Mouse (Mus musculus): ENCODE measurements around the gene Zdhhc24. TPM values are rescaled to one million over a fixed set of nuclear protein-coding genes. Genes with fewer than 3 reads are reported as not detected.

Gene Zdhhc24
- total and polyA plus RNA-seq, 2 experiments from 2014 or later: 5.9 to 8.7 TPM

DNA sequence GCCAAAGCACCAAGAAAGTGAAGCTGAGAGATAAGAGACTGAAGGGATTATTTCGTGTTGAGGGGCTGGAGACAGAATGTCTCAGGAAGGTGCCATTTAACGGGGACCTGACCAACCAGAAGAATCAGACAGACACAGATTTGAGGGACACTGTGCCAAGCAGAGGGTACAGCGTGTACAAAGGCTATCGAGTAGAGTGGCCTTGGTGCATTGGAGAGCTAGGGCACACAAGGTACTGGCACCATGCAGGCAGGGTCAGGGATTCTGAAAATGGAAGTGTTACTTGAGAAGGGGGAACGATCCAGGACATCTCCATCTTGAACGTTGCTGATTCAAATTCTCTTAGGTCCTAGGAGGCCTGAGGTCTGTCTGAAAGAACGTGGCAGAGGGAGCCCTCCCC lies 30.9 kb downstream of the Zdhhc24 start:
- TF ChIP-seq CTCF (IDR thresholded peaks at IDR 0.05; ENCODE audit: low read depth) (no peak), EP300 (IDR thresholded peaks at IDR 0.05; ENCODE audit: low read depth) (no peak)
- 86% methylated on average over 7 of the region's 7 CpGs for WGBS
- peaks cover 56% of the 10 kb centered on the region for H3K36me3 ChIP-seq (replicated peaks; ENCODE audit: control insufficient read depth, insufficient read depth, low read length)

DNA sequence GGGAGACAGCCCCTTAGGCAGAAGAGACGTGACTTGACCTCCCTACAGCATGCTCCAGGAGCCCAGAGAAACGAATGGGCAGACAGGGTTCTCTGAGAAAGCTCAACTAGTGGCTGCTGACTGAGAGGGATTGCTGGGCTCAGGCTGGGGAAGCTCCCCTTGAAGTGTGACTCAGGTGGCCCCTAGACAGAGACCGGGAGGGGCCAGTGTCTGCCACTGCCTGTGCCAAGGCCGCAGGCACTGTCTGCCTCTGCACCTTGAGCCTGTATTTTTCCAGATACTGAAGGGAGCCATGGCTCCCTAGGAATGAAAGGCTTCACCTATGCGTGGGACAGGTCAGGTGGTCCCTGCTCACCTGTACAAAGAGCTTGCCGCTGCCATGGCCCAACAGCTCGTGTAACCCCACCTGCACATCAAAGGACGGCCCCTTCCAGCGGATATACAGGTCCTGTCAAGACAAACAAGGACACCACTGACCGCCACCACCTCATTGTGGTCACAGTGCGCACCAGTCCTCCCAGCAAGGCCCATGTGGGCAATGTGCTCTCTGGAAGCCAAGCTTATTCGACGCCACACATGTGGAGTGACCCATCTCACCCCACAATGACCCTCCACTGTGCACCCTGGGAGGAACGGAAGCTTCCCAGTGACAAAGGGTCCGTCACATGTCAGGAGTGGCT lies 37.6 kb downstream of the Zdhhc24 start:
- Histone ChIP-seq H3K27me3 (ENCODE audit: control insufficient read depth, insufficient read depth, low read length) (no peaks in the 10 kb centered on the region), H3K9ac (replicated peaks; ENCODE audit: low read depth, low read length) (no peak overlapping the region), H3K4me1 (ENCODE audit: control insufficient read depth, insufficient read depth) (no peaks in the 10 kb centered on the region), H3K36me3 (replicated peaks; ENCODE audit: control insufficient read depth, insufficient read depth, low read length) (peaks cover 91% of the 10 kb centered on the region), H3K4me3 (ENCODE audit: low read depth, low read length) (no peak overlapping the region), H3K4me2 (ENCODE audit: low read depth, low read length) (no peak overlapping the region), H3K9me3 (replicated peaks; ENCODE audit: control insufficient read depth, low read length) (no peaks in the 10 kb centered on the region), H3K27ac (ENCODE audit: low read depth) (no peak overlapping the region)
- DNase-seq (ENCODE audit: low spot score): no peak
- TF ChIP-seq EP300 (IDR thresholded peaks at IDR 0.05; ENCODE audit: low read depth): no peak
- 93% methylated on average over 15 of the region's 15 CpGs for WGBS
- no peak for ATAC-seq (ENCODE audit: insufficient read depth, low read depth)

More for the DNA sequence above, 30.9 kb downstream of the Zdhhc24 start:
- Histone ChIP-seq H3K9ac (replicated peaks; ENCODE audit: low read depth, low read length) (no peak overlapping the region), H3K4me1 (ENCODE audit: control insufficient read depth, insufficient read depth) (no peaks in the 10 kb centered on the region; the same call in 1 of the 2 replicates), H3K4me3 (ENCODE audit: low read depth, low read length) (no peak overlapping the region), H3K27ac (ENCODE audit: low read depth) (no peak overlapping the region), H3K9me3 (replicated peaks; ENCODE audit: control insufficient read depth, low read length) (no peaks in the 10 kb centered on the region), H3K4me2 (ENCODE audit: low read depth, low read length) (no peak overlapping the region), H3K27me3 (ENCODE audit: control insufficient read depth, insufficient read depth, low read length) (no peaks in the 10 kb centered on the region)
- no peak for ATAC-seq (ENCODE audit: insufficient read depth, low read depth)
- DNase-seq (ENCODE audit: low spot score): no peak

DNA sequence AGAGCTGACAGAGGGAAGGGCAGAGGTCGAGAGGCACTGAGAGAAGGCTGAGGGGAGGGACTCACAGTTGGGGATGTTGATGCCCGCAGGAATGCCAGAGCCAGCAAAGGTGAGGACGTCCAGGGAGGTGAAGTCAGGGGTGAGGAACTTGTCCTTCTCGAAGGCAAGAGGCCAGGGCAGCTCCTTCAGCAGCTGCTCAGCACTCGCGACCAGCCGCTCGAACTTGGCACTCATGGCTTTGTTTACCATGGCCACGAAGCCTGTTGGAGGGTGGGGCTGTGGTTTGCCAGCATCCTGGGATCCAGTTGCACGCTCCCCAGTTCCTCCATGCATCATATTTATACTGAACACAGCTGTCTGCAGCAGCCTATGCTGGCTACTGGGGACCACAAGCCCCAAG lies 38.4 kb downstream of the Zdhhc24 start:
- no peak overlapping the region for H3K4me2 ChIP-seq (ENCODE audit: low read depth, low read length)
- peaks cover 91% of the 10 kb centered on the region for H3K36me3 ChIP-seq (replicated peaks; ENCODE audit: control insufficient read depth, insufficient read depth, low read length)
- TF ChIP-seq EP300 (IDR thresholded peaks at IDR 0.05; ENCODE audit: low read depth): no peak
- TF ChIP-seq CTCF (IDR thresholded peaks at IDR 0.05; ENCODE audit: low read depth): no peak
- ATAC-seq (ENCODE audit: insufficient read depth, low read depth) (no peak), DNase-seq (ENCODE audit: low spot score) (no peak)
- 91% methylated on average over 10 of the region's 10 CpGs for WGBS
- H3K27me3 ChIP-seq (ENCODE audit: control insufficient read depth, insufficient read depth, low read length): no peaks in the 10 kb centered on the region
- no peaks in the 10 kb centered on the region for H3K4me1 ChIP-seq (ENCODE audit: control insufficient read depth, insufficient read depth)
- H3K9me3 ChIP-seq (replicated peaks; ENCODE audit: control insufficient read depth, low read length): no peaks in the 10 kb centered on the region
- no peak overlapping the region for H3K4me3 ChIP-seq (ENCODE audit: low read depth, low read length)
- no peak overlapping the region for H3K9ac ChIP-seq (replicated peaks; ENCODE audit: low read depth, low read length)
- H3K27ac ChIP-seq (ENCODE audit: low read depth): no peak overlapping the region

DNA sequence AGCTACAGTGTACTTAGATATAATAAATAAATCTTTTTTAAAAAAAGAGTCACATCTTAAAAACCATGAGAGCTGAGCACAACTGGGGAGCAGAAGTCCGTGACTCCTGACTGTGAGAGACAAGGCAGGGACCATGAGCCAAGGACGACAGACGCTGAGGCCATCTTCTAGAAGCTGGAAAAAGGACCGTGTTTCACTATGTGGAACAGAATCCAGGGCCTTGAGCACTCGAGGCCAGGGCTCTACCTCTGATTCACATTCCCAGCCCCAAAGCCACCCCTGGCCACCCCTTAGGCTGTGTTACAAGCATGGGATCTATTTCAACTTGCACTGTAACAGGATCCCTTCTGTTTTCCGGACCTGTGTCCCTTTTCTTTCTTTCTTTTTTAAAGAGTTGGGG lies 41.2 kb downstream of the Zdhhc24 start:
- no peak overlapping the region for H3K4me2 ChIP-seq (ENCODE audit: low read depth, low read length)
- TF ChIP-seq EP300 (IDR thresholded peaks at IDR 0.05; ENCODE audit: low read depth) (no peak), CTCF (IDR thresholded peaks at IDR 0.05; ENCODE audit: low read depth) (no peak)

GRCm38 (mm10) chr19:4925121-4925860 lies 46.8 kb downstream of the Zdhhc24 start:
- H3K27me3 ChIP-seq (ENCODE audit: control insufficient read depth, insufficient read depth, low read length): no peaks in the 10 kb centered on the region
- DNase-seq (ENCODE audit: low spot score) (no peak), ATAC-seq (ENCODE audit: insufficient read depth, low read depth) (no peak)
- no peaks in the 10 kb centered on the region for H3K9me3 ChIP-seq (replicated peaks; ENCODE audit: control insufficient read depth, low read length)
- peaks cover 51% of the 10 kb centered on the region for H3K36me3 ChIP-seq (replicated peaks; ENCODE audit: control insufficient read depth, insufficient read depth, low read length)
- H3K4me2 ChIP-seq (ENCODE audit: low read depth, low read length): no peak overlapping the region
- no peak for TF ChIP-seq CTCF (IDR thresholded peaks at IDR 0.05; ENCODE audit: low read depth)
- no peak for TF ChIP-seq EP300 (IDR thresholded peaks at IDR 0.05; ENCODE audit: low read depth)
- no peak overlapping the region for H3K9ac ChIP-seq (replicated peaks; ENCODE audit: low read depth, low read length)
- no peak overlapping the region for H3K27ac ChIP-seq (ENCODE audit: low read depth)
- 92% methylated on average over 11 of the region's 11 CpGs for WGBS
- H3K4me3 ChIP-seq (ENCODE audit: low read depth, low read length): no peak overlapping the region
- peaks cover 13% of the 10 kb centered on the region for H3K4me1 ChIP-seq (ENCODE audit: control insufficient read depth, insufficient read depth)

More for the DNA sequence above, 41.2 kb downstream of the Zdhhc24 start:
- H3K9ac ChIP-seq (replicated peaks; ENCODE audit: low read depth, low read length): no peak overlapping the region
- H3K27me3 ChIP-seq (ENCODE audit: control insufficient read depth, insufficient read depth, low read length): no peaks in the 10 kb centered on the region
- DNase-seq (ENCODE audit: low spot score) (no peak), ATAC-seq (ENCODE audit: insufficient read depth, low read depth) (no peak)
- WGBS: 86% methylated on average over 6 of the region's 6 CpGs
- no peaks in the 10 kb centered on the region for H3K9me3 ChIP-seq (replicated peaks; ENCODE audit: control insufficient read depth, low read length)
- H3K4me3 ChIP-seq (ENCODE audit: low read depth, low read length): no peak overlapping the region
- peaks cover 97% of the 10 kb centered on the region for H3K36me3 ChIP-seq (replicated peaks; ENCODE audit: control insufficient read depth, insufficient read depth, low read length)
- H3K4me1 ChIP-seq (ENCODE audit: control insufficient read depth, insufficient read depth): no peaks in the 10 kb centered on the region
- H3K27ac ChIP-seq (ENCODE audit: low read depth): no peak overlapping the region
